Mouse (Mus musculus) ES-Bruce4 (cell line): ENCODE results near the gene Ubr3.

Experiments
- CTCF ChIP-seq: IDR thresholded peaks from one replicate; pipeline ENCODE4 v1.8.1; 2011; ENCODE audit warnings: low read depth, low read length
- EP300 ChIP-seq: IDR thresholded peaks from 2 replicates; pipeline ENCODE4 v1.6.1; 2011; ENCODE audit warnings: low read depth, low read length; ENCODE audit not compliant: insufficient read depth
- POLR2A ChIP-seq: IDR thresholded peaks from one replicate; pipeline ENCODE4 v1.8.1; 2011; ENCODE audit warnings: low read length; ENCODE audit not compliant: insufficient read depth

GRCm38 (mm10) chr2:69957622-69958021 lies 60.6 kb downstream of the Ubr3 start:
- no peak for TF ChIP-seq CTCF
- no peak for TF ChIP-seq EP300
- no peak for TF ChIP-seq POLR2A
